Mouse (Mus musculus): ENCODE data around the gene Aldh1a7. TPM values are rescaled to one million over a fixed set of nuclear protein-coding genes. Genes with fewer than 3 reads are reported as not detected.
"Not testable (repeated sequence)": the region's sequence is repeated elsewhere in the genome, so short reads cannot be mapped to it uniquely, and the experiment has no call there.

Gene Aldh1a7
- 1 to 10 TPM in 1 of 2 experiments, under 1 TPM in 1; 0.63 to 1.2 TPM for total RNA-seq (2021)
- long read RNA-seq, experiment 1, result 0 reads
- long read RNA-seq, experiment 2, partial matches to known transcripts, result 0 of 2 reads
- long read RNA-seq, experiment 2, other reads (novel, unspliced or antisense), result 1 of 2 reads

GRCm38 (mm10) chr19:20727381-20727780 lies at the start of gene Aldh1a7:
Gene Aldh1a7 (minus strand): TSS chr19:20727562.
- DNase-seq (ENCODE audit: low spot score in 2 of 2), result no peak

- no peak for DNase-seq (ENCODE audit: low spot score in 2 of 2)
These were observed 48.3 kb upstream of the Aldh1a7 start for GRCm38 (mm10) chr19:20775681-20776080.

- no peak for DNase-seq (ENCODE audit: low spot score in 2 of 2)
These were observed 46.6 kb upstream of the Aldh1a7 start for GRCm38 (mm10) chr19:20773941-20774340.

- peak; percentile 11 to 47 for DNase-seq (ENCODE audit: low spot score in 2 of 2)
These were observed 36.9 kb upstream of the Aldh1a7 start for GRCm38 (mm10) chr19:20764214-20764613.

GRCm38 (mm10) chr19:20761675-20762426 lies 34.5 kb upstream of the Aldh1a7 start:
- no peak for DNase-seq (ENCODE audit: low spot score in 2 of 2)

- DNase-seq (ENCODE audit: low spot score in 2 of 2), result no peak
These were observed 33.8 kb upstream of the Aldh1a7 start for GRCm38 (mm10) chr19:20761119-20761518.

GRCm38 (mm10) chr19:20744630-20745029 lies 17.3 kb upstream of the Aldh1a7 start:
- DNase-seq (ENCODE audit: low spot score in 2 of 2), result no peak

- DNase-seq (ENCODE audit: low spot score in 2 of 2), result no peak
These were observed 916 bp upstream of the Aldh1a7 start for GRCm38 (mm10) chr19:20728278-20728677.

- DNase-seq (ENCODE audit: low spot score in 2 of 2), result no peak
These were observed 4.4 kb downstream of the Aldh1a7 start for GRCm38 (mm10) chr19:20722913-20723312.

GRCm38 (mm10) chr19:20720298-20720697 lies 7.1 kb downstream of the Aldh1a7 start:
- DNase-seq (ENCODE audit: low spot score in 2 of 2), result peak in 1 of 2 experiments; percentile 9

GRCm38 (mm10) chr19:20715617-20716016 lies 11.7 kb downstream of the Aldh1a7 start:
- DNase-seq (ENCODE audit: low spot score in 2 of 2), result no peak

- DNase-seq (ENCODE audit: low spot score in 2 of 2), result no peak
These were observed 12.3 kb downstream of the Aldh1a7 start for GRCm38 (mm10) chr19:20715093-20715492.

GRCm38 (mm10) chr19:20714543-20714942 lies 12.8 kb downstream of the Aldh1a7 start:
- no peak for DNase-seq (ENCODE audit: low spot score in 2 of 2)

GRCm38 (mm10) chr19:20707159-20707558 lies 20.2 kb downstream of the Aldh1a7 start:
- no peak for DNase-seq (ENCODE audit: low spot score in 2 of 2)

- no peak for DNase-seq (ENCODE audit: low spot score in 2 of 2)
These were observed 20.6 kb downstream of the Aldh1a7 start for GRCm38 (mm10) chr19:20706747-20707146.

- DNase-seq (ENCODE audit: low spot score in 2 of 2), result no peak
These were observed 25.3 kb downstream of the Aldh1a7 start for GRCm38 (mm10) chr19:20702074-20702473.

- DNase-seq (ENCODE audit: low spot score in 2 of 2), result no peak
These were observed 49.5 kb downstream of the Aldh1a7 start for GRCm38 (mm10) chr19:20677697-20678355.

GRCm38 (mm10) chr19:20654141-20654873 lies 73.1 kb downstream of the Aldh1a7 start:
- DNase-seq (ENCODE audit: low spot score in 2 of 2), result no peak

- no peak for DNase-seq (ENCODE audit: low spot score in 2 of 2)
These were observed 74.2 kb downstream of the Aldh1a7 start for GRCm38 (mm10) chr19:20653082-20653676.

- DNase-seq (ENCODE audit: low spot score in 2 of 2), result no peak
These were observed 77.4 kb downstream of the Aldh1a7 start for GRCm38 (mm10) chr19:20650008-20650407.

GRCm38 (mm10) chr19:20647496-20647895 lies 79.9 kb downstream of the Aldh1a7 start:
- not testable (repeated sequence) for DNase-seq (ENCODE audit: low spot score in 2 of 2)
